Mouse (Mus musculus) testis, postnatal 14 days (tissue): ENCODE results near the gene Thoc6.

Experiments
- DNase-seq: peaks from one replicate; pipeline ENCODE4 v3.0.0; 2021; ENCODE audit warnings: low spot score

The Thoc6 gene

DNA sequence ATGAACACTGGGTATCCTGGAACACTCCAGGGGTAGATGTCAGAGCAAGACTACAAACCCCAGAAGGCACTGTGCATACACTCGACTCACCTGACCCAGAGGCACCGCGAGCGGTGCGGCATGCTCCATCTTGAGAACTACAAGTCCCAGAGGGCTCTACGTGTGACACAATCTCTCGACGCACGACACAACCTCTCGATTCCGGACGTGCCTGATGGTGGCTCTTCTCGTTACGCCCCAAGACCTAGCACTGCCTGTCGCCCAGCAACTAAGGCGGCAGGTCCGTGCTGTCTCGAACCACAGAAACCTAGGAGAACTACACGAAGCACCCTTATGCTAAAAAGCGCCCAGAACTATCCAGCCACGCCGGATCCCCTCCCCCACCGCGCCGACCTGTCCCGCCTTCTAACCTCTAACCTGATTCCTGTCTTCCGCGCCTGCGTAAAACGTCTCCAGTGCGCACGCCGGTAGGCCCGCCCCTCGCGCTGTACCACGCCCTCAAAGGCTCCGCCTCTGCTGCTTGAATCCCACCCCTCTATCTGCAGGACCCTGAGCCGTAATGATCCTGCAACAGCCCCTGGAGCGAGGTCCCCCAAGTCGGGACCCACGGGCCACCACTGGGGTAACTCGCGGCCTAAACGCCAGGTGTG lies at the start of gene Thoc6, which contains the start of gene Hcfc1r1:
Gene Thoc6, minus strand, starts transcription at position 459 of the 650 bp plus-strand sequence.
Gene Hcfc1r1, plus strand, starts transcription at position 173 of the 650 bp plus-strand sequence.
- peak; percentile 90 for DNase-seq

DNA sequence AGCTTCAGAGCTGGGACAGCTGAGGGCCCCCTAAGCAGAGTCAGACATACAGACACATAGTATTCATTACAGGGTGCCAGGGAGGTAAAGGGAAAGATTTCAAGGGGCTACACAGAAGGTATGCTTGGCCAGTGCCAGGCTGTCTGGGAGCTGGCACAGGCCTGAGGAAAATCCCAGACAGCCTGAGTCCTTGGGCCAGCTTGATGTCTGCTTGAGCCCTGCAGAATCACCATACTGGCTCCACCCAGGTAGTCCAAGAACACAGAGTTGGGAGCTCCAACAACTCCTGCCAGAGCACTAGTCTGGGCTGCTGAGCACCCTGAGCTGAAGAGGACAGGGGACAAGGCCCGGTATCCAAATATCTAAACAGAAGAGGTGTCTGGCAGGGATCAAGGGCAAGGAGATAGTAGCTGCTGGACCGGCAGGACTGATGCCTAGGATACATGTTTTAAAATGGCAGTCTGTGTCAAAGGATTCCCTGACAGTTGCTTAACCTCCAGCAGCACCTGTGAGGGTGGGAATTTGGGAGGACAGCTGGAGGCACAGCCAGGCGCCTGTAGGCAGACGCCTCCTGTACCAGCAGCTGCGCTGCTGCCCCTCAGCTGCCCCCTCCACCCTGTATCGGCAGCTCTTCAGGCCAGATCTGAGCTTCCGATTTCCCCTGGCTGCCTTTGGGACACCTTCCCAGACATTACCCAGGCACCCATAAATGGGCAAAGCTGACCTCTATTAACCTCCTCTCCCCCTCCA lies 48.9 kb upstream of the Thoc6 start, which contains the start of gene 1520401A03Rik:
Gene 1520401A03Rik, minus strand, starts transcription at position 408 of the 750 bp plus-strand sequence.
- no peak for DNase-seq

DNA sequence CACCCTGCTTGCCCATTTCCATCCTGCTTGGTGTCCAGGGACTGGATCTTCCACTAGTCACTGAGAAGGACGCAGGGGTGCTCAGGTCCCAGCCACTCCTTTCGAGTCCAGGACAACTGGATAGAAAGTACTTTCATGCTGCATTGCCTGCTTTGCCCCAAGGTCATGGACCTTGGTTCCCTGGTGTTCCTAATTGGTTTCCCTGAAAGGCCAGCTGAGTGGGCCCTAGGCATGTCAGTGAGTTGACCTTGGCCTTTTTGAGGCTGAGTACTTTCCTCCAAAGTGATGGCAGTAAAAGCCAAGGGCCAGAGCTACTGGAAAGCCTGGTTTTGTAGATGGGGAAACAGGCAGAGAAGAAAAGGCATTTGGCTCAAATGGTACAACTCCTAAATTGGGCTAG lies 48.2 kb upstream of the Thoc6 start:
- no peak for DNase-seq

DNA sequence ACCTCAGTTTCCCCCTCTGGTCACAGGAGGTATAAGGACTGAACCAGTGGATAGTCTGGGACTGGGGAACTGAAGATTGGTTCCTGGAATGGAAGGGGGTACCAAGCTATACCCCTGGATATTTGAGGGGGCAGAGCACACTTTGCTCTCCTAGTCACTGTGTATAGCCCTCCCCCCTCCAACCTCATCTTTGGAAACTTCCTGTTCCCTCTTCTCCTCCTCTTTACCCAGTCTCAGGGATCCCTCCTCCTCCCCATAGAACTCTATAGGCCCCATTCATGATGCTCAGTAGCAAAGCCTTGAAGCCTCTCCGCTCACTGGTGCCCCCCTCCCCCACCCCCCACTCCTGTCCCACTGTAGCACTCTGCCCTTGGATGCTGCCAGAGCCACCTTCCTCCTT lies 45.8 kb upstream of the Thoc6 start:
- no peak for DNase-seq

- no peak for DNase-seq
Measured at GRCm38 (mm10) chr17:23717003-23717402, 43.3 kb upstream of the Thoc6 start.

- peak; percentile 62 for DNase-seq
Measured at GRCm38 (mm10) chr17:23706212-23706611, 32.5 kb upstream of the Thoc6 start.

DNA sequence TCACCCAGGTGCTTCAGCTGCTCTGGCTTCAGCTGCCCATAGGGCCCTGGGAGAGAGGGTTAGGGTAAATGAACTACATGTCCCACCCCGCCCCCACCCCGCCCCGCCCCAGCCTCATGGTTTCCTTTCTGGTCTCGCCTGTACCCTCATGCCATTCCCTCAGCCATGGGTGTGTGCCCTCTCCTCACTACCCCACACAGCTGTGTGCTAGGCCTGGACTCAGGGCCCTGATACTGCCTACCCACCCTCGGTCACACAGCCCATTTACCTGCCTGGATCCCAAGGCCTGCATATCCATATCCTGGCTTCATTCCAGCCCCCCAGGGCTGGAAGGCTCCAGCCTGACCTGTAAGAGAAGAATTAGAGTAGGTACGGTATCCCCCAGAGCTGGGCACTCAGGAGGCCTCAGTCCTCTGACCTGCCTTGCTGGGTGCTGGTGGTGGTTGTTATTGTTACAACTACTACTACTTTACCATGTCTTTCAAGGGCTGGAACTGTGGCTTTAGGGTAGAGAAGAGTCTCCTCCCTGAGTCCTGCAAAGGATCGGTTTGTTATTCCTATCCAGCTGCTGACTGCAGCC lies 31.9 kb upstream of the Thoc6 start:
- no peak for DNase-seq

- no peak for DNase-seq
Measured at GRCm38 (mm10) chr17:23704741-23705140, 31.1 kb upstream of the Thoc6 start.

GRCm38 (mm10) chr17:23703301-23703700 lies 29.6 kb upstream of the Thoc6 start:
- DNase-seq: no peak

DNA sequence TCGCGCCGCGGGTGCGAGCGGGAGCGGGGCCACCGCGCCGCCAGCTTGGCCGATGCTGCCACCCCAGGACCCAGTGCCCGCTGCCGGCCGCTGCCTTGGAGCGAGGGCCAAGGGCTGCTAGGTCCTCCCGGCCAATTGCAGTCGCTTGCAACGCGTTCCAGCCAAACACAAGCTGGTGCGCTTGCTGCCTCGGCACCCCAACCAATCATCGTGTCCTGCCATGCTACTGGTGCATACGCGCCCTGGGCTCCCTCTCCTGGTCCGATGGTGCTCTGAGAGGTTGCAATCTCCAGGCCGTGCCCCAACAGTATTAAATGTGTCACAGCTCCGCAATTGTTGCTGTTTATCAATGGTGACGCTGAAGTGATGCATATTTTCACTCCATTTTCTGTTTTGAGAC lies 26.4 kb upstream of the Thoc6 start:
- peak; percentile 86 for DNase-seq

DNA sequence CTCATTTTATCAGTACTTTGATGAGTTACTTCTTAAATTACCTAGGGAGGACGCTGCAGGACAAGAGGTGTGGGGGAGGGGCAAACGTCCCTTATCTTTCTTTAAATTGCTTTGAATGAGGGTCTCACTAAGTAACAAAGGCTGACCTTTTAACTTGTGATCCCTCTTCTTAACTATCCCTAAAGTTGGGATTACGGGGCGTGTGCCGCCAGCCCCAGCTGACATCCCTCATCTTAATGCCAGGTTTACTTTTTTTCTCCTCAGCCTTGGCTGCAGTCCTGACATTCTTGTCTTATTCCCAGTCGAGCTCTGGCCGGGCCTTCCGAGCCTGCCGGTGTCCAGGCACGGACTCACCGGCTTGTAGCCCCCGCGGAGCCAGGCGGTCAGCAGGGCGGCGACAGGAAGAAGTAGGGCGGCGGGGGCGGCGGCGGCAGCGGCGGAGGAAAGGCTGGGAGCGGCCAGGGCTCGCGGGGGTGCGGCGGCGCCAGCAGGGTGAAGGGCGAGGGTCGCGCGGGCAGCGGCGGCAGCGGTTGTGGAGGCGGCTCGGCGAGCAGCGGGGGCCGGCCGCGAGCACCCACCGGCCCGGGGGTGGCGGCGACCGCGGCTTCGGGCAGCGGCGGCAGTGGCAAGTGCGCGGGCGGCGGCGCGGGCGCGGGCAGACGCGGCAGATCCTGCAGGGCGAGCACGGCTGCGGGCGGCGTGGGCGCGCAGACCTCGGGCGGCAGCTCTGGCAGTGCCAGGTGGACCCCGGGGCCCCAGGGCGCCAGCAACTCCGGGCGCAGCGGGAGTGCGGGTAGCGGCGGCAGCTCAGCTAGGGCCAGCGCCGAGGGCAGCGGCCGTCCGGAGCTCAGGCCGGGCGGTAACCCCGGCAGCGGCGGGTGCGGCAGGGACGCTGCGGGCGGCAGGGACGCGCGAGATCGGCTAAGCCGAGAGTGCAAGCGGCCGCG lies 25.7 kb upstream of the Thoc6 start:
- no peak for DNase-seq

- no peak for DNase-seq
Measured at GRCm38 (mm10) chr17:23695801-23696200, 22.1 kb upstream of the Thoc6 start.

GRCm38 (mm10) chr17:23694491-23694890 lies 20.8 kb upstream of the Thoc6 start:
- no peak for DNase-seq

- DNase-seq: no peak
Measured at GRCm38 (mm10) chr17:23683856-23684672, 10.4 kb upstream of the Thoc6 start, which contains the start of gene Cldn9. TSS of gene Cldn9 (minus strand) at chr17:23684026.

DNA sequence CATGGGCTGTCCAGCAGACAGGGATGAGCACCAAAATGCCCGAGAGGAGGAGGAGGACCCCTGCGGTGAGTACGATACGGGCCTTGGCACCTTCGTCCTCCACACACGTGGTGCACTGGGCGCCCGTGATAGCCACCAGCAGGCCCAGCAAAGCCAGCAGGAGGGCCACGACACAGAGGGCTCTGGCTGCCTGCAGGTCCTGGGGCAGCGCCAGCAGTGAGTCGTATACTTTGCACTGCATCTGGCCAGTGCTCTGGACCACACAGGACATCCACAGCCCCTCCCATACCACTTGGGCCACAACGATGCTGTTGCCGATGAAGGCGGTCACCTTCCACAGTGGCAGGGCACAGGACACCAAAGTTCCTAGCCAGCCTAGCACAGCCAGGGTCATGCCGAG lies 9.5 kb upstream of the Thoc6 start:
- no peak for DNase-seq

DNA sequence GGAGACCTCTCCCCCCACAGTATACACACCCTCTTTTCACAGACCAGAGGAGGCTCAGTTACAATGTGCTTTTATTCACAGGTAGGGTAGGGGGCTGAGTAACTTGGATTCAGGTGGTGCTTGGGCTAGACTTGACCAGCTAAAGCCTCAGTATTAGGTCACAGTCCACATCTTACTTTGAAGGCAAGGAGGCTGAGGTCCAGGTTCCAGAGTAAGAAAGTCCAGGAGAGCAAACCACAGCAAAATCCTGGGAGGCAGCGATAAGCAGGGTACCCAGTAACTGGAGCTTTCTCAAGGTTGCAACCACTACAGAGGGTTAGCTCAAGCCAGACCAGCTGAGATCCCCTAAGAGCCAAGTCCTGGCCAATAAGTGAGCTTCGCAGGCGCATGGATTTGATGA lies 8.8 kb upstream of the Thoc6 start:
- DNase-seq: no peak

- no peak for DNase-seq
Measured at GRCm38 (mm10) chr17:23682092-23682491, 8.4 kb upstream of the Thoc6 start.

DNA sequence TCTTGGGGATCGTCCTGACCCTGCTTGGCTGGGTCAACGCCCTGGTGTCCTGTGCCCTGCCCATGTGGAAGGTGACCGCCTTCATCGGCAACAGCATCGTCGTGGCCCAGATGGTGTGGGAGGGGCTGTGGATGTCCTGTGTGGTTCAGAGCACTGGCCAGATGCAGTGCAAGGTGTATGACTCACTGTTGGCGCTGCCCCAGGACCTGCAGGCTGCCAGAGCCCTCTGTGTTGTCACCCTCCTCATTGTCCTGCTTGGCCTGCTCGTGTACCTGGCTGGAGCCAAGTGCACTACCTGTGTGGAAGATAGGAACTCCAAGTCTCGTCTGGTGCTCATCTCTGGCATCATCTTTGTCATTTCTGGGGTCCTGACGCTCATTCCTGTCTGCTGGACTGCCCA lies 7.4 kb upstream of the Thoc6 start:
- no peak for DNase-seq

DNA sequence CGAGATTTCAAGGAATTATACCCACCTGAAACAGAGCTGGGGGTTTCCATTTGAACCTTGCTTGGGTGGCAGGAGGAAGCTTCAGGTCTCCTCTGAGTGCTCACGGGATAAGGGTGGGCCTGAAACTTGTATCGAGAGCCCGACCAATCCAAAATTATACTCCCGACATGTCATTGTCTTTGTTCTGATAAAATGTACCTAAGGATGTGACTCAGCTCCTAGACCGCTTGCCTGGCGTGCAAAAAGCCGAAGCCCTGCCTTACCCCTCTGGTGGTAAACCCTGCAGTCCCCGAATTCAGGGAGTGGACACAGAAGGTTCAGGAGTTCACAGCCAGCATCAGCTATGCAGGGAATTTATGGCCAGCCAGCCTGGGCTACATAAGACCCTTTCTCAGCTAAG lies 6.7 kb upstream of the Thoc6 start:
- no peak for DNase-seq

- no peak for DNase-seq
Measured at GRCm38 (mm10) chr17:23679127-23679835, 5.6 kb upstream of the Thoc6 start, which contains the start of gene Cldn6. TSS of gene Cldn6 (plus strand) at chr17:23679249.
